Mouse (Mus musculus) limb, embryonic 15.5 days (tissue): ENCODE data around the gene Gabrb2. TPM values are rescaled to one million over a fixed set of nuclear protein-coding genes. Genes with fewer than 3 reads are reported as not detected.

Experiments
- ATAC-seq: fragments of 200-750 bp; cut with Nextera tagmentation; 2 replicates; pipeline ENCODE4 v1.8.0; 2017; ENCODE audit warnings: low read depth, moderate TSS enrichment; ENCODE audit not compliant: insufficient number of reproducible peaks, low FRiP score, low TSS enrichment
- H3K27ac ChIP-seq: fragments of 300-500 bp; sonication (generic); 2 replicates; pipeline ENCODE4 v1.5.1; 2015; ENCODE audit warnings: moderate library complexity, mild to moderate bottlenecking, inconsistent platforms
- H3K27me3 ChIP-seq: fragments of 300-500 bp; sonication (generic); 2 replicates; pipeline ENCODE4 v1.6.1; 2015; ENCODE audit warnings: inconsistent platforms
- H3K36me3 ChIP-seq: fragments of 300-500 bp; sonication (generic); 2 replicates; pipeline ENCODE4 v1.6.1; 2015; ENCODE audit warnings: inconsistent platforms
- H3K4me1 ChIP-seq: fragments of 300-500 bp; sonication (generic); 2 replicates; pipeline ENCODE4 v1.6.1; 2015; ENCODE audit warnings: inconsistent platforms
- H3K4me2 ChIP-seq: fragments of 300-500 bp; sonication (generic); 2 replicates; pipeline ENCODE4 v1.6.1; 2015; ENCODE audit warnings: mild to moderate bottlenecking, inconsistent platforms
- H3K4me3 ChIP-seq: fragments of 300-500 bp; sonication (generic); 2 replicates; pipeline ENCODE4 v1.5.1; 2015; ENCODE audit warnings: mild to moderate bottlenecking, inconsistent platforms
- H3K9ac ChIP-seq: fragments of 300-500 bp; sonication (generic); 2 replicates; pipeline ENCODE4 v1.6.1; 2015; ENCODE audit warnings: inconsistent platforms
- H3K9me3 ChIP-seq: fragments of 300-500 bp; sonication (generic); 2 replicates; pipeline ENCODE4 v1.6.1; 2016; ENCODE audit warnings: inconsistent platforms
- WGBS: fragments of 180-500 bp; shearing (Covaris S2); methylation state at CpG from one replicate; pipeline ENCODE4 v1.1.7; 2015; 5-methylcytosine and 5-hydroxymethylcytosine counted together
- polyA plus RNA-seq: library from polyadenylated mRNA; unstranded; fragments of >200 nt; fragmentation: Nextera tagmentation; extraction: Ambion mirVana; gene quantifications from 2 replicates; pipeline ENCODE4 v1.2.1, GENCODE M21; 2015

Gene Gabrb2
- polyA plus RNA-seq, 1 experiment from 2014 or later: 0.90 TPM

DNA sequence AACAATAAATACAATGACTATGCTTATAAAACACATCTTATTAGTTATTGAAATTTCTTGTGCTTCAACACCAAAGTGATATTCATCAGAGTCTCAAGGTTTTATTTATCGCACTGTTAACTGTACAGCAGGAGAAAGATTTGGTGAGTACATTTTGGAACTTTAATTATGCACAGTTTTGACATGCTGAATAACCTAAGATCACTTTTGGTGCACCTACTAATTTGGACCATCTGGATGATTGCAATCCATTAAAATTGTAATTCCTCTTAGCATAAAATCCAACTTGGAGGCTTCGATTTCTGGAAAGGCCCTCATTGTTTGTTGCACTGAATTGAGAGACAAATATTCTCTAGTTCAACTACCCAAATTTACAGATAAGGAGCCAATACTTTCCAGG lies 123.3 kb downstream of the Gabrb2 start:
- Histone ChIP-seq H3K36me3 (no peaks in the 10 kb centered on the region), H3K27me3 (no peaks in the 10 kb centered on the region), H3K4me3 (no peak overlapping the region), H3K4me1 (no peaks in the 10 kb centered on the region), H3K4me2 (no peak overlapping the region), H3K9me3 (no peaks in the 10 kb centered on the region), H3K9ac (no peak overlapping the region), H3K27ac (no peak overlapping the region)
- WGBS: 84% methylated on average over 2 of the region's 2 CpGs
- no peak for ATAC-seq

DNA sequence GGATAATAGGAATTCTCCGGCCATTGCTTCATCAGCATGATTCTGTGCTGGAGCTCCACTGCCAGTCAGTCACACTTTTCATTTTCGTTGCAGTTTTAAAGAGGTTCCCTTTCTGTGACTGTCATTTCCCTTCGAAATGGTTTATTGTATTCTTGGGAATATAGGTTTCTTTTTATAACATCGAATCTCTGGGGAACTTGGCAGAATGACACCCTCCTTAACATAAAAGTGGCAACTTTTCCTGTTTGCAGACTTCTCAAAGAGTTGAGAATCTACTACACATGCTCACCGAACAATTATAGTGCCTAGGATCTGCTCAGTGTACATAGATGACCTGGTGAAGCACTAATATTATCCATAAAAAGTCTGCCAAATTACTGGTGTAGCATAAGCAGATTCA lies 146.5 kb downstream of the Gabrb2 start:
- Histone ChIP-seq H3K4me2 (no peak overlapping the region), H3K4me3 (no peak overlapping the region), H3K9ac (no peak overlapping the region), H3K27me3 (no peaks in the 10 kb centered on the region), H3K36me3 (no peaks in the 10 kb centered on the region), H3K27ac (no peak overlapping the region), H3K9me3 (no peaks in the 10 kb centered on the region), H3K4me1 (no peaks in the 10 kb centered on the region)
- 82% methylated on average over 5 of the region's 5 CpGs for WGBS
- ATAC-seq: no peak

DNA sequence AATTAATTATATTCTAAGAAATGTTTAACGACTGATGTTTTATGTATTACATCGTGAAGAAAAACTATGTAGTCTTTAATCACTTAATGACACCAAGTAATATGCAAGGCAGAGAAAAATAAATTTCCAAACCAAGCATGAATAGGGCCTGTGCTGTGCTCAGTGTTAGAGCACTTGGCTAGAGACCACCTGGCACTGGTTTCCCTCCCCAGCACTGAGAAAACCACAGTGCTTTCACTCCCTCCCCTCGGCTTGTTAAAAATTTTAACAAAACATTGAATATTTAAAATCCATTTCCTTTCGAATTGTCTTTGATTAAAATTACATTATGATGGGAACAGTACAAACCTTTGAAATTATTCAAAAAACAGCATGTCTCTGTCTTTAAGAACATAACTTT lies 151.9 kb downstream of the Gabrb2 start:
- Histone ChIP-seq H3K9me3 (no peaks in the 10 kb centered on the region), H3K9ac (no peak overlapping the region), H3K4me1 (no peaks in the 10 kb centered on the region), H3K4me2 (no peak overlapping the region), H3K27ac (no peak overlapping the region), H3K4me3 (no peak overlapping the region), H3K36me3 (no peaks in the 10 kb centered on the region), H3K27me3 (no peaks in the 10 kb centered on the region)
- 62% methylated on average over 4 of the region's 4 CpGs for WGBS
- ATAC-seq: no peak

GRCm38 (mm10) chr11:42575146-42575873 lies 155.8 kb downstream of the Gabrb2 start:
- Histone ChIP-seq H3K4me1 (no peaks in the 10 kb centered on the region), H3K27ac (no peak overlapping the region), H3K9ac (no peak overlapping the region), H3K9me3 (no peaks in the 10 kb centered on the region), H3K27me3 (no peaks in the 10 kb centered on the region), H3K36me3 (no peaks in the 10 kb centered on the region), H3K4me3 (no peak overlapping the region), H3K4me2 (no peak overlapping the region)
- 77% methylated on average over 3 of the region's 3 CpGs for WGBS
- ATAC-seq: no peak

GRCm38 (mm10) chr11:42579804-42580203 lies 160.2 kb downstream of the Gabrb2 start:
- WGBS: 71% methylated on average over 6 of the region's 6 CpGs
- Histone ChIP-seq H3K27me3 (no peaks in the 10 kb centered on the region), H3K4me2 (no peak overlapping the region), H3K36me3 (no peaks in the 10 kb centered on the region), H3K4me1 (no peaks in the 10 kb centered on the region), H3K9ac (no peak overlapping the region), H3K4me3 (no peak overlapping the region), H3K9me3 (no peaks in the 10 kb centered on the region), H3K27ac (no peak overlapping the region)
- ATAC-seq: no peak

DNA sequence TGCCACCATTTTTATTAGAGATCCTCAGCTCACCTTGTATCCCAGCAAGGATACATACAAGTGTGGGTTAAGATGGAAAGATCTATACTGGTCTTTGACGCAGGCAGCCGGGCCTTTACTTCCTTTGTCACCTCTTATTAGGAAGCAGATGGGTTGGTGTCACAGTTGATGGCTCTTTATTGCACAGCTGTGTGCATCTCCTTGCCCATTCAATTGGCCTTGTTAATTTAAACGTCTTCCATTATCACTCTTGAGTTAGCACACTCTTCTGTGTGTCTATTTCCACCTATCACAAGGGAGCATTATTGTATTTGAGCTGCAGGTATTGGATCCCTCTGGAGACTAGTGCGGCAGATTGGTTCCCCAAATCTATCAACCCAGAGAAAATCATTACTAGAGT lies 161.6 kb downstream of the Gabrb2 start:
- Histone ChIP-seq H3K36me3 (no peaks in the 10 kb centered on the region), H3K9me3 (no peaks in the 10 kb centered on the region), H3K4me2 (no peak overlapping the region), H3K9ac (no peak overlapping the region), H3K27ac (no peak overlapping the region), H3K4me1 (no peaks in the 10 kb centered on the region), H3K27me3 (no peaks in the 10 kb centered on the region), H3K4me3 (no peak overlapping the region)
- no peak for ATAC-seq
- WGBS: 76% methylated on average over 4 of the region's 4 CpGs

- H3K27ac ChIP-seq: no peak overlapping the region
- H3K4me2 ChIP-seq: no peak overlapping the region
- no peaks in the 10 kb centered on the region for H3K4me1 ChIP-seq
- H3K27me3 ChIP-seq: no peaks in the 10 kb centered on the region
- no peak overlapping the region for H3K4me3 ChIP-seq
- no peak overlapping the region for H3K9ac ChIP-seq
- ATAC-seq: no peak
- H3K9me3 ChIP-seq: no peaks in the 10 kb centered on the region
- no peaks in the 10 kb centered on the region for H3K36me3 ChIP-seq
These were observed 162.2 kb downstream of the Gabrb2 start for GRCm38 (mm10) chr11:42581753-42582152.

DNA sequence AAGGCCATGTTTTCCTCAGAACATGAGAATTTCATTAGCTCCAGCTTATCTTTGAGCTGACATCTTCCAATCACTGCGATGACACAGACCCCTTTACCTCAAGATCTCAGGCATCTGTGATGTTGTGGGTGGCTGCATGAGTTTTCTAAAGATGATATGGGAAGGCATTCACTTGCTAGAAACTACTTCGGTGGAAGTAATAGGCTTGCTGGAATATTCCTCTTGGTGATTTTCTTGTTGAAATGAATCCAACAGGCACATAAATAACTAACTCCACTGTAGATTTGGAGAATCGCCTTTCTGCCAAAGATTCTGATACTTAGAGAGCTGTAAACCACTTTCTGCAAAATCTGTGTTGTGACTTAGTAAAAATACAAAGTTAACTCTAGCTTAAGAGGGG lies 172.9 kb downstream of the Gabrb2 start:
- no peak for ATAC-seq
- no peaks in the 10 kb centered on the region for H3K27me3 ChIP-seq
- no peak overlapping the region for H3K27ac ChIP-seq
- no peaks in the 10 kb centered on the region for H3K9me3 ChIP-seq
- no peak overlapping the region for H3K9ac ChIP-seq
- no peaks in the 10 kb centered on the region for H3K4me1 ChIP-seq
- 74% methylated on average over 3 of the region's 3 CpGs for WGBS
- no peaks in the 10 kb centered on the region for H3K36me3 ChIP-seq
- H3K4me3 ChIP-seq: no peak overlapping the region
- H3K4me2 ChIP-seq: no peak overlapping the region

DNA sequence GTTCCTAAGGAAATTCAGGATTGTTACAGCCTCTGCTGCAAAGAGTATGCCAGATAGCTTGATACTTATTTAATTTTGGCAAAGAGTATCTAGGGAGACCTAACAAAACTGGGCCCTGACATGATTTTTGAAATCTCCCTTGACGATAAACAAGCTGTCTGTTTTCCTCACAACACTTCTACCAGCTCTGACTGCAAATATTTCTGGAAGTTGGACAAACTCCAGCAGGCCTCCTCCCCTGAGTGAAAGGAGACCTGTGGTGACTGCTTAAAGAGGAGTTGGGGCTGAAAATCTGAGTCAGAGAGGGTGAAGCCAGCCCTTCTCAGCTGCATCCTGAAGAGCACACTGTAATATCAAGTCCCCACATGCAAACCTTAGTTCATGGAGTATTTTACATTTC lies 186.7 kb downstream of the Gabrb2 start:
- H3K4me1 ChIP-seq: no peaks in the 10 kb centered on the region
- no peak overlapping the region for H3K27ac ChIP-seq
- H3K27me3 ChIP-seq: no peaks in the 10 kb centered on the region
- H3K4me3 ChIP-seq: no peak overlapping the region
- no peak overlapping the region for H3K9ac ChIP-seq
- ATAC-seq: no peak
- WGBS: 72% methylated on average over 1 of the region's 1 CpGs
- no peak overlapping the region for H3K4me2 ChIP-seq
- no peaks in the 10 kb centered on the region for H3K9me3 ChIP-seq
- no peaks in the 10 kb centered on the region for H3K36me3 ChIP-seq

GRCm38 (mm10) chr11:42609128-42609763 lies 189.7 kb downstream of the Gabrb2 start:
- Histone ChIP-seq H3K9ac (no peak overlapping the region), H3K27me3 (no peaks in the 10 kb centered on the region), H3K27ac (no peak overlapping the region), H3K9me3 (no peaks in the 10 kb centered on the region), H3K4me1 (no peaks in the 10 kb centered on the region), H3K4me3 (no peak overlapping the region), H3K36me3 (no peaks in the 10 kb centered on the region), H3K4me2 (no peak overlapping the region)
- WGBS: 80% methylated on average over 3 of the region's 3 CpGs
- ATAC-seq: no peak

GRCm38 (mm10) chr11:42618195-42618594 lies 198.6 kb downstream of the Gabrb2 start:
- WGBS: 79% methylated on average over 2 of the region's 2 CpGs
- no peaks in the 10 kb centered on the region for H3K36me3 ChIP-seq
- H3K4me2 ChIP-seq: no peak overlapping the region
- H3K4me1 ChIP-seq: no peaks in the 10 kb centered on the region
- H3K27me3 ChIP-seq: no peaks in the 10 kb centered on the region
- no peak for ATAC-seq
- no peak overlapping the region for H3K27ac ChIP-seq
- no peak overlapping the region for H3K9ac ChIP-seq
- no peaks in the 10 kb centered on the region for H3K9me3 ChIP-seq
- no peak overlapping the region for H3K4me3 ChIP-seq

DNA sequence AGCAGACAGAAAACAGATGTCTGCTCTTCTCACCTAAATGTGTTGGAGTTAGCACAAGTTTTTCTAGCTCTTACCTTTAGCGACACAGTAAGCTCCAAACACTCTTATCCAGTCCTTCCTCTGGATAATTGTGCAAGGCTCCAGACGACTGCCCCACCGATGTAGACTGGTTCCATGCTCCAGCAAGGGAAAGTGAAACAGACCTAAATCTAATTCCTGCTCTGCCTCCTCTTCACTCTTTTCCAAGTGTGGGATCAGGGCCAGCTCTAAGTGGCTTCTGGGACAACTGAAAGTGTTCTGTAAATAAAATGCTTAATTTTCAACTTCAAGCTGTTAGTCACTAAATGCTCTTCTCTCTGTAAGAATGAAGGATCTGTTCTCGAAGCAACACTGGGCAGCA lies 201.6 kb downstream of the Gabrb2 start:
- Histone ChIP-seq H3K9me3 (no peaks in the 10 kb centered on the region), H3K4me3 (no peak overlapping the region), H3K9ac (no peak overlapping the region), H3K36me3 (no peaks in the 10 kb centered on the region), H3K4me2 (no peak overlapping the region), H3K27ac (no peak overlapping the region), H3K27me3 (no peaks in the 10 kb centered on the region), H3K4me1 (no peaks in the 10 kb centered on the region)
- WGBS: 78% methylated on average over 4 of the region's 4 CpGs
- no peak for ATAC-seq

- 39% methylated on average over 5 of the region's 5 CpGs for WGBS
- no peak for ATAC-seq
- H3K4me1 ChIP-seq: no peaks in the 10 kb centered on the region
- no peak overlapping the region for H3K4me2 ChIP-seq
- H3K27ac ChIP-seq: no peak overlapping the region
- H3K36me3 ChIP-seq: no peaks in the 10 kb centered on the region
- H3K9ac ChIP-seq: no peak overlapping the region
- no peak overlapping the region for H3K4me3 ChIP-seq
- no peaks in the 10 kb centered on the region for H3K9me3 ChIP-seq
- H3K27me3 ChIP-seq: no peaks in the 10 kb centered on the region
These were observed 230.6 kb downstream of the Gabrb2 start for GRCm38 (mm10) chr11:42650111-42650510.
